Mouse (Mus musculus): ENCODE results near the gene Iqub.

Iqub gene

DNA sequence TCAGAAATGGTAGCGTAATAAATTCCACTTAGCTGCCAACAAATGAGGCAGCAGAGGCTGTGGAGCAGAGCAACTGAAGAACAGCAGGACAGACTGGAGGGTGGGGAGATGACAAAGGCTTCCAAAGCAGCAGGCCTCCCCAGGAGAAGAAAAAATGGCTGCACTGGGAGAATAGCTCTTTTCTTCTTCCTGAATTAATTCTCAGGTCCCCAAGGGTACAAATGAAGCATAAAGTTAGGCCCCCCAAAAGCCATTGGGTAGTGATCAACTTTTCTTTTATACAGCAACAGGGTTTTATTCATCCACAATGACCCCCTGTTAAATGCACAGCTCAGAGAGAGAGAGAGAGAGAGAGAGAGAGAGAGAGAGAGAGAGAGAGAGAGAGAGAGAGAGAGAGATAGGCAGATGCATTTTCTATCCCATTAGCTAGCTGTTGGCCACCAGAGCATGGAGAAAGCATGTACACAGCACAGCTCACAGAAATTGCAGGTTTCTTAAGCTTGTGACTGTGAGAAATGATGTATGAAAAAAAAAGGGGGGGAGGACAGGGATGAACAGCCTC is 44.2 kb downstream of the Iqub start:
- DNase-seq (ENCODE audit: low read depth, low spot score) = no peak

DNA sequence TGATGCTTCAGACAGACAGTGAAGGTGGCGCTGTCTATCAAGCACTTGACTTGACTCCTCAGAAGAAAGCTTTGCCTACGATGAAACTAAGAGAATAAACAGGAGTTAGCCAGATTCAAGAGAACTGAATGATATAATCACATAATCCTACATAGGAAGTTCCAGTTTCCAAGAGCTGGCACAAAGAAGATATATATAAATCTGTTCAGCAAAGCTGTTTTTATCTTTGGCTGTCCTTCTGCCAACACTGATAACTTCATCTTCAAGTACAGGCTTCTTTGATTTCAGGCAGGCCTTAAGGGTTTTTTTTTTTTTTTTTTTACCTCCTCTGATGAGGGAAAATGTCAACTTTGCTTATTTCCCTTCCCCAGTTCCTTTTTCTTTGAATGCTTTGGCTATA is 44.7 kb downstream of the Iqub start:
- DNase-seq (ENCODE audit: low read depth, low spot score) = no peak

- peak; percentile 64 for DNase-seq (ENCODE audit: low read depth, low spot score)
Observed at GRCm38 (mm10) chr6:24456097-24456496, 58.8 kb downstream of the Iqub start.

DNA sequence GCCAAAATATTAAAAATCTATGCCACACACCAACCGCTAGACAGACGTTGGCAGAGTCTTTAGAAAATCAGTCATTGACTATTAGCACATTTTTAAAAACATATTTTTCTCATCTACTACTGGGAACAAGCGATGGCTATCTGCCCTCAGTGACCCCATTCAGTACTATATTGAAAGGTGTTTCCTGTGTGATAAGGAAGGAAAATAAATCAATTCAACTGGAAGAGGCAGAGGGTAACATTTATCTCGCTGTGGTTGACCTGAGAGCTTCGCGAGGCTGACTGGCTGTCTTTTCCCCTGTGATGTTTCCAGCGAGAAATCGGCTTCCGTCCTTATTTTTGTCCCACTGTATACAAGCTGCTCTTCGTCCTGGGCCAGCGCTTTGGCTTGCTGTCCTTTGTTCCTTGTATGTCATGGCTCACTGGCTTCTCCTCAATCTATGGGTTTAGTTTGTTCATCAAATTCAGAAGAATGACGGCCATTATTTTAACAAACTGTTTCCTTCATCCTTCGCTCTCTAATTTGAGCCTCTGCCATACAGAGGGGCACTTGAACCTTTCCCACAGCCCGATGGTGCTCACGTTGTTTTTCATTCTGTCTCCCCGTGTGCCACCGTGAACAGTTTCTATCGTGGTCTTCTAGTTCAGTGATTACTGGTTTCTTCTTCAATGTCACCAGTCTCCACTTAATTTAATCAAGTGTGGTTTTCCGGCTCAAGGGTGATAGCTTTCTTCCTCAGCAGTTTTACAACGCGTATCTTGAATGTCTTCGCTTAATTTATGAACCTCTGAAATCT is 63.6 kb downstream of the Iqub start:
- no peak for DNase-seq (ENCODE audit: low read depth, low spot score)

GRCm38 (mm10) chr6:24450241-24450640 is 64.6 kb downstream of the Iqub start:
- peak; percentile 70 for DNase-seq (ENCODE audit: low read depth, low spot score)

- DNase-seq (ENCODE audit: low read depth, low spot score) = no peak
Observed at GRCm38 (mm10) chr6:24416056-24416455, 98.8 kb downstream of the Iqub start.

DNA sequence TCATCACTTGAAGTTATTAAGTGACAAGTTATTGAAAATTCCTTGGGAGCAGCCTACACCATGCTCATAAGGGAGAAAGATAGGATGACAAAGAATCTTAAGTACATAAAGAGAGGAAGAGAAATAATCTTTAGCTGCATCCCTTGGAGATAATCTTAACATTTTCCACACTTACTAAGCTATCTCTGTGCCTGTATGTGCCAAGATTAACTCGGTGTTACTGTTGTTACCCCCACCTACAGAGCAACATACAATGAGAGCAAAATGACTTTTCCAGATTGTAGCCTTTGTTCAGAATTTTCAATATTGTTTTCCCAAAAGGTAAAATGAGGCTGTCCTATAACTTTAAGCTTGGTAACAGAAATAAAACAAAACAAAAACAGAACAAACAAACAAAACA is 99.4 kb downstream of the Iqub start:
- DNase-seq (ENCODE audit: low read depth, low spot score) = no peak

DNA sequence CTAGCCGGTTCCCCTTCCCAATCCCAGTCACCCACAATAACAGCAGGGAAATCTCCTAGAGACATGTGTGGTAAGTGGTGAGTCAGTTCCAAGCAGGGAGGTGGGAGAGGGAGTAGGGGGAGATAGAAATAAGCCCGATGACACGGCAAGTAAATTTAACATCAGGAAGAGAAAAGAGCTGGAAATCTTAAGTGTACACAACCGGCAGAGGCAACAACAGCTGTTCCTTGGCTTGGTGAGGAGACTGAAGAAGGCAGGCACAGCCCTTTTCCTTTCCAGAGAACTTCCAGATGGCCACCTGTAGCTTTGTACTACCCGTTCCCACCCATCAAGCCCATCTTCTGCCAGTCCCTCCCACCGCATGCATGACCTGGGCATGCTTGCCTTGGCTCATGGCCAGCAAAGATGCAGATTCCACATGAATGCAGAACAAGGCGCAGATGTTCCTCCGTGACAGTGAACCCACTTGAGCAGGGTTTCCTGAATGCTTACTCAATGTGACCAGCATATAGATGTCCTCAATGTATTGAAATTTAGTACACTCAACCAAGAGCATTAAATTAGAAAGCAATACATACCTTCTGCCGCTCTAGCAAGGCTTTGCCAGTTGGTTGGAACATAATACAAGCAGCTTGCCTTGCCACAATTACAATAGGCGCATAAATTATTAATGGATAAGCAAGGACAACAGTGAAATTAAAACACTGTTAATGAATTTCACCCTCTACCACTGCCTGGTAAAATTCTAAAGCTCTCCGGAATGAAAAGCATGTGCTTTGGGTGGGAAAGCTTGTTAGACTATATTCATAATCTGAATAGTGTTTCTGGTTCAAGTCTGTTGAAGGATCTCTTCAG is 106.1 kb downstream of the Iqub start:
- DNase-seq (ENCODE audit: low read depth, low spot score) = no peak

DNA sequence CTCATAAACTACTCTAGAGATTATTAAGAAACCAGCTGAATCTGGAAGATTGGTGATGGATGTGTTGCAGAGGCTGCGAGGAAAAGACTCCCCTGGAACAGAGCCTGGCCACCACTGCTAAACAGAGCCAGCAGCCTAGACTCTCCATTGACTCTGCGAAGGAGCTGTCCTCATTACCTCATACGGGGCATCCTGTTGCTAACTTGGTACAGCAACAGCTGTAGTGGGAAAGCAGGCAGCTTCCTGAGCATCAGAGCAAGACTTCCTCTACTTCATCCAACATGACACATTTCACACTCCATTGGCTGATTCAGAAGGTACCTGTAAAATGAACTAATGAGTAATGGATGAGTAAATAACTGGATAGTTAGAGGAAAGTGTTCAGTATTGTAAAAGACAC is 107.1 kb downstream of the Iqub start:
- no peak for DNase-seq (ENCODE audit: low read depth, low spot score)

- no peak for DNase-seq (ENCODE audit: low read depth, low spot score)
Observed at GRCm38 (mm10) chr6:24397237-24397647, 117.6 kb downstream of the Iqub start.
